Mouse (Mus musculus) embryo, embryonic 9.5 days (tissue): Measurements from ENCODE around the gene Nupl1.

Source experiments
- DNase-seq: peaks from one replicate; pipeline ENCODE4 v3.0.0-alpha.2; 2017; ENCODE audit errors: extremely low spot score

Nupl1 gene

DNA sequence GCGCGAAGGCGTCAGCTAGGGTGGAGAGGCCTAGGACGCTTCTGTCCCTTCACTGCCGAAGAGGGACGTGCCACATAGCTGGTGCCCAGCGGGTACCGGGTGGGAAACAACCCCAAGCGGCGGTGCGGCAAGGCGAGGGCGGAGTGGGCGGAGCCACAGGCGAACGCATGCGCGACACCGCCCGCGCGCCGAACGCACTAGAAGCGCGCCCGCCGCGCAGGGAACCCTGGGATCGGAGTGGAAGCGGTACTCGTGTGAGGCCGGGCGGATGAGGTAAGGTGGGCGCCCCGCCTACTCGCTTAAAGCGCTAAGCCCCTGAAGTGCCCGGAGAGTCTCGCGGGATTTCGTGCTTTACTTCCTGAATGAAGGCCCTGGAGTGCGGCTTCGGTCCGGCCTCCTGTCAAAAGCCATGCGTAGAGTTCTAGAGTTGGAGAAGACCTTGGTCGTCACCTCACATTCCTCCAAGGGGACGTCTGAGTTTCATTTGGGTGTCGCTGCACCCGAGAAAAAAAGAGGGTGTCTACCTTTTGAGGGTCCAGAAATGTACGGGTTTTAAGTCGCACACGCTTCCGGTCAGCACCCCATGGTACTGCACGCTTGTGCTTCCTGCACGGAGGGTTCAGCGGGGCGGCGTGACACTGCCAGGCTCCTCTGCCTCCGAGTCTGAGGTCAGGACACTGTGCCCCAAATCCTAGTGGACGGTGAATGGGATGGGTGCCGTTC, at the start of gene Nupl1, which contains the start of gene Gm49336:
Gene Nupl1 (minus strand): TSS at position 151 of the 723 bp plus-strand sequence.
Gene Gm49336 (minus strand): TSS at position 227 of the 723 bp plus-strand sequence.
- DNase-seq, result peak; percentile 94

DNA sequence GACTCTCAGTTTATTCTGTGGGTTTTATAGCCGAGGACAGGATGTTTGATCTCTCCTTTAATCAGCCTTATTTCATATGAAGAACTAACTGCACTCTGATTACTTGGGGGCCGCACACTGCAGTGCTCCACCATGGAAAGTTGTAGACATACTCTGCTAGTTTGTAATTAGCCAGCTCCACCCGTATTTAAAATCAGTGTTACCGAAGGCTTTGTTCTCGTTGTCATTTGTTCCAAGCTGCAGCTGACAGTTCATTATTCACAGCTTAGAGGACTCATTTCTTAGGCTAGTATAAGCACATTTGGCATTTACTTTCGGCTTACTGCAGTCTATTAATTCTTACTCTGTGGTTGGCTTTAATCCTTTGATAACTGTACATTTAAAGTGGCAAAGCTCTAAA, 49.8 kb upstream of the Nupl1 start:
- DNase-seq, result no peak

DNA sequence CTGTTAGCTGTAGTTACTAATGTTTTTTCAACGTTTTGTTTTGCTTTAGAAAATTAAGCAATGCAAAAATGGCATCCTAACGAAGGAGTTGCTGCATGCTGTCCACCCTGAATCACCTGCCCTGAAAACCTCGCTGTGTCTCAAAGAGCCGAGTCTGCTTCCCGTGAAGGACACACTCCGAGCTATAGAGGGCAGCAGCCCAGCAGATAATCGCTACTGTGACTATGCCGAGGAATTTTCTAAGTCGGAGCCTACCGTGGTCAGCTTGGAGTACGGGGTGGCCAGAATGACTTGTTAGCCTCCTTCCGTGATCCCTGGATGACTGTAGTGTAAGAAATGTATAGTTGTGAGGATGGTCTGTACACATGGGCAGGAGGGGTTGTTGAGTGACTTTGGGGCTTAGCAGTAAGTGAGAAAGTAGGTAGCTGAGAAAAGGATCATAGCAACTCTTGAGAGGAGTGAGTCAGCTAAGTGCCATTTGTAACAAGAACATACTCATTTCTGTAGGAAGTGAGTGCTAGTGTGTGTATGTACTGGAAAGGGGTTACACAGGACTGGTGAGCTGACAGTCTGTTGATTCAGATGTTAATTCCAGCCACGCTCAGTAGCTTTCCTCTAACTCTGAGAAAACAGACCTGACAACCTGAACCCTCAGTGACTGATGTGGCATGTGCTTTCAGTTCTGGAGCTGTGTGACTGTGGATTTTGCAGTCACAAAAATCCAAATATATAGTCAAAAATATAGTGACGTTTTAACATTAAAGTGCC, 49.2 kb upstream of the Nupl1 start:
- DNase-seq, result no peak

DNA sequence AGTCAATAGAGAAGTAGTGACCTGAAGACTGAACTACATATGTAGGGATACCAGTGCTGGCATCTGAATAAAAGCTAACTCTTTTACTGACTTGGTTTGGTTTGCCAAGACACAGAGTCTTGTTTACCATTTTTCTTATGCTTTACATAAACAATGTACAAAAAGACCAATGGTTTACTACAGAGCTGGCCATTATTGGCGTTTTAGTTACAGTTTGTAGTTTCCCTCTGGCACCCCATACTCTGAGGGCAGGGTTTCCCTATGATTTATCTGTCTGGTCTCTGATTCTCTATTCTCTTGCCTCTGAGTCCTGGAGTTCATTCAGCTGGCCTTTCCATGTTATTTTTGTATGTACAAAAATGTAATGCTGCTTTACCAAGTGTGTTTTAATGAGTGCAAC, 44.3 kb upstream of the Nupl1 start:
- no peak for DNase-seq

DNA sequence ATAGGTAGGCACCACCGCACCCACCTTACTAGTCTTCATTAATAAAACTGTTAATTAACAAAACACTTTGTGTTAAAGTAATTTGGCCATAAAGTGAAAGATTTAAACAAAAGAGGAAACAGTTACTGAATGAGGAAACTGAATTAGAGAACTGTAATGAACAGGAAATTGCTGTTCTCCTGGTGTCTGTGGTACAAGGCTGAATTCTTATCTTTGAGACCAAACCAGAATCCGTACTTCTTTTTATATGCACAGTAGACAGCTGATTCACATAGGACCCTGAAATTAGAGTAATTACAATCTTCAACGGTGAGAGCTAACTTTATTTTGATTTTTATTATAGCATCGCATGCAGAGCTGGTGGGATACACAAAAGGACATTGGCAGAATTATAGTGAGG, 39.1 kb upstream of the Nupl1 start:
- no peak for DNase-seq

DNA sequence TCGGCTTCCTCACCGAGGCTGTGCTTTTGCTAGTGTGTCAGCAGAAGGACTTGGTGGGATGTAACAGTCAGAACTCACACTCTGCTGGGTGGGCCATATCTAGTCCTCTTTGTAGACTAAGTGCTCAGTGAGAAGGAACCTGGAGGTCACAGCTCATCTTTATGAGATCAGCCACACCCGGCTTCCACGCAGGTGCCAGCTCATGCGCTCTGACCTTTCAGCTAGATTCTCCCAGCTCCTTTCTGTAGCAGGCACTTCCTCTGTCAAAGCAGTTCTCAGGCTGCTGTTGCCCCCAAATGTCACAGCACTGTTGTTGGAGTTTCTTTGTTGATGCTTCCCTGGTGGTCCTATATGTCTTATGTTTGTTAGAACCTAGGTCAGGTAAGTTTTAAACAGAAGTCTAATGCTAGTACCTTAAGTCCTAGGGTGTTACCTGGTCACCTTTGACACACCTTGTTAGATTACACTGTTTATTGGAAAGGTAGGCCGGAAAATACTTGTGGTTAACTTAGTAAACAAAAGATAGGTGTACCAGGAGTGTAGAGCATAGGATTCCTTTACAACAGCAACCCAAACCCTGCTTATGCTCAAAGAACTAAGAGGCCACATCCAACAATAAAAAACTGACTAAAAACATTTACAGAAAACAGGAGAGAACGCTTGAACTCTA, 35.1 kb upstream of the Nupl1 start:
- DNase-seq, result no peak

DNA sequence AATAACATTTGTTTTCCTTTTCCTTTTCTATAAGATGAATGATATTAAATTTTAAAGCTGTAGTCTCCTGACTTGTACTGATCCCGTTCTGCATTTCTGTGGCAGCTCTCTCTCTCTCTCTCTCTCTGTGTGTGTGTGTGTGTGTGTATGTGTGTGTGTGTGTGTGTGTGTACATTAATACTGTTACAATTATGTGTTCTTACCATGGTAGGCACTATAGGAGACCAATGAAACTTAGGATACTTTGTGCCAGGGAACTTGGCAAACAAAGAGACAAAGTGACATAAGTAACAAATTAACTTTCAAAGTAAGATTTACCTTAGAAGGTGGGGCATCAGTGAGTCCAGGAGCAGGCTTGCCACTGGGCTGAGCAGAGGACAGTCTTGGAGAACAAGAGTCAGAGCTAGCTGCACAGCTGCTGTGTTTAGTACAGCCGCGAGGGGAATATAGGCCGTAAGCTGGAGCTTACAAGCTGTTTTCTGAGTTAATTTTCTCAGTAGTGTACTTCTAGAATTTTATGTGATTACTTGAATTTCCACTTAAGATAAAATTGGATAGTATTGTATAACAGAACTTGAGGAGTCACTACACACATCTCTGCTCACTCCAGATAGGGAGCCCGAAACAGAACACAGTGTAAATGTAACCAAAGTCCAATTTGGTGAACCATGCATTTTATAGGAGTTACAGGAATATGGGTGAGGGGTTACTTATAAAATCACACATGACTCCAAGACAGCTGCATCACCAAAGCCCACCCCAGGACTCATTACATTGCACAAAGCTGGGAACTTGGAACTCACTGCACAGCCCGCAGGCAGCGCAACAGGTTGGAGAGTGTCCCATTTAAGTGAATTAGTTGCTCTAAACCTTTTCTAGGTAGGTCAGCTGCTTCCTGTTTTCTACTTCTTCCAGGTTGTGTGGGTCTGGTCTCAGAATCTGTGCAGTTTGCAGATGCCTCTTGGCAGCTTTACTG, 24.4 kb upstream of the Nupl1 start:
- no peak for DNase-seq

DNA sequence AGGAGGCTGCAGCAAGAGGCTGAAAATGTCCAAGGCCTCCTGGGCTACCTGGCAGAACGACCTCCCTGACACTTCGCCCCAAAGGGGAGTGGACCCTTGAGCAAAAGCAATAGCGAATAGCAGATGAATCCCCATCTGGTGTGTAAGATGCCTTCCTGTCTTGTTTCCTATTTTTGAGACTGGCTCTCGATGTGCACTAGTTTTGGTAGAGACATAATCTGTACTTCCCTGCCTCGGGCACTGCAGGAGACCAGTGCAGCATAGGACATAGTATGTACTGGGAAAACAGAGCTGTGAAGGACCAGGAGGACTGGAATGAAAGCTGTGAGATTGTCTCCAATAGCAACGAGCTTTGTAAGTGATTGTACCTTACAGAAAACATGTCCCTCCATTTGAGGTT, 22.1 kb upstream of the Nupl1 start:
- no peak for DNase-seq

DNA sequence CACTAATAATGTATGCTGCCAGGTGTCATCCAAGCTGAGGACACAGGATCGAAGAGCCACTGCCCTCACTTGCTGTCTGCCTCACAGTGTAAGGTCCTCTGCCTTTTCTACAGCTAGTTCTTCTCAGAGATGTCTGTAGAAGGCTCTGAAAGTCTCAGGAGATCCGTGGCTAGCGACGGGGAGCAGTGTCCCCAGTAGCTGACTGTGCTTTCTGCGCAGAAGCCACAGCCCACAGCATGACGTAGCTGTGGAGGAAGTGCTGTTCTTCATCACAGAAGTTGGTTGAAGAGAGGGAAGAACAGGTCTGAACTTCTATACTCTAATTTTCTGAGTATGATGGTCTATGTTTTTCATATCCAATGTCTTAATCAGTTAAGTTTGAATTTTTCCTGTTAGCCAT, 18.1 kb upstream of the Nupl1 start:
- DNase-seq, result no peak

DNA sequence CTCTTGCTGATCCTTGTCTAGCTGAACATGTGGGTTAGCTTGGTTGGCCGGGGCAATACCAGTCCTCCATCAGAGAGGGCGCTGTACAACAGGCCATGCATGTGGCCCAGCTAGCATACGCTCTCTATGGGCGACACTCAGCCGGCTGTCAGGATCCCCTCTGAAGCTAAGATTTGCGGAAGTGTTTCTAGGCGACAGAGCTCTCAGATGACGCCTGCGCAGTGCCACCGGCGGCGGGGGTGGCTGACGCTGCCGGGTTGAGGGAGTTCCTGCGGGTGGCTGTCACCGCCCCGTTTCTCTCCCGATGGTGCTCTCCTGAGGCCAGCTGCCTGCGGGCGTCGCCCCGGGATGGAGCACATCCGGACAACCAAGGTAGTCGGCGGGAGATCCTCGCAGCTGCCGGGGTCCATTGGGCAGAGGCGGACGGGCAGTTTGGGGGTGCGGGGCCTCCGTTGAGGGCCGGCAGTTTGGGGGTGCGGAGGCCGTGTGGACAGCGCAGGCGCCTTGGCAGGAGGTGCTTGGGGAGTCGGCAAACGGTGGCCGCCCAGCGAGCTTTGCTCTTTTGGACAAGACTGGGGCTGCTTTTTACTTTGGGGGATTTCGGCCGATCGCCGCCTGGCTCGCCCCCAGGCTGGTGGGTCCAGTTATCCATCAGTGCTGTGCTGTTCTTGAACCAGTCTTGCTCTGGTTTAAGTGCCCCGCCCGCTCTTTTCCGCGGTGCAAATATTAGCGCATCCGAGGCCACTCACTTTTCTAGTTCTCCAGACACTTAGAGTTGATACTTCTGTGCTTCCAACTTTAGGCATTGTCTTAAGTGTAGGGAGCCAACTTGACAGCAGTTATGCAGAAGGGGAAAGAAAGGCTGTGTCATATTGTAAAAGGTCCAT, 14.0 kb upstream of the Nupl1 start, which contains the start of gene Mtmr6:
Gene Mtmr6 (plus strand): TSS at position 239 of the 887 bp plus-strand sequence.
- peak; percentile 97 for DNase-seq

DNA sequence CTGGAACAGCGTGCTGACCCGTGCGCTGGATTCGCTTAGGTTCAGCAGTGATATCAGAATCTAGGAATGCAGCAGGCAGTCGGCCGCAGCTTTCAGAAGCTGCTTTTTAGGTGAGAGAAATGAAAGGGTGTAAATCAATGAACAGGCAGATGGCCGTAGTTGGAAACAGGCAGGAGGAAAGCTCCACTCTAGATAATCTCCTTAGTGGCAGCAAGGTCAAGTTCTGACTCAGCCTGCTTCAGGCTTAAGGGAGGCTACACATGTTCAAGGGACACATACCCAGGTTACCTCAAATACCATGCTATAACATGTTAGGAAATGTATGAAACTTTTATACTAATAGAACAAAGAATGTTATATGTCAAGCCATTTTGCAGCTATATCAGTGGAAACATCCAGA, 11.1 kb upstream of the Nupl1 start:
- no peak for DNase-seq

DNA sequence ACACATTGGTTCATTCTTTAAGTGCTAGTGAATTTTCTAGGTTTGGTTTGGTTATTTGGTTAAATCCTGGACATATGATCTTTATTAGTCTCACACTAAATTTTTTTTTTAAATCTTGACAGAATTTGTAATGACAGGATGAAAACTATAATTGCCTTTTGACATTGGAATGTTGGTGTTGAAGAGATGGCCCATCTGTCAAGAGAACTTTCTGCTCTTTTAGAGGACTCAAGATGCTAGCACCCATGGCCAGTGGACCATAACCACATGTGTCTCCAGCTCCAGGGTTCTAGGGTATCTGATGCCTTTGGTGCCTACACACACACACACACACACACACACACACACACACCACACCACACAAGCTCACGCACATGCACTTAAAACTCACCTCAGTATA, 6.6 kb upstream of the Nupl1 start:
- no peak for DNase-seq

DNA sequence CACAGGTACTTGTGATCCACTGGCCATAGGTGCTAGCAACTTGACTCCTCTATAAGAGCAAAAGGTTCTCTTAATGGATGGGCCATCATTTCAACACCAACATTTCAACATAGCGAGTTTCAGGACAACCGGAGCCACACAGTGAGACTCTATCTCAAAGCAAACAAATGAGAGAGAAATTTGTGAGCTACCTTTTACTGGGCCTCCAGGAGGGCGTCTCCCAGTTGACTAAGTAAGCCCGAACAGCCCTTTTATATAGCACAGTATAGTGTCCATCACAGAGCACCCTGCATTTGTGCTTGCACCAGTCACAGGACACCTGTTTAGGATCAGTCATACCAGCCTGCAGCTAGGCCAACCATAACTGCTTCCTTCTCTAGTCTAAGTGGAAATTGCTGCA, 5.9 kb upstream of the Nupl1 start:
- DNase-seq, result no peak

DNA sequence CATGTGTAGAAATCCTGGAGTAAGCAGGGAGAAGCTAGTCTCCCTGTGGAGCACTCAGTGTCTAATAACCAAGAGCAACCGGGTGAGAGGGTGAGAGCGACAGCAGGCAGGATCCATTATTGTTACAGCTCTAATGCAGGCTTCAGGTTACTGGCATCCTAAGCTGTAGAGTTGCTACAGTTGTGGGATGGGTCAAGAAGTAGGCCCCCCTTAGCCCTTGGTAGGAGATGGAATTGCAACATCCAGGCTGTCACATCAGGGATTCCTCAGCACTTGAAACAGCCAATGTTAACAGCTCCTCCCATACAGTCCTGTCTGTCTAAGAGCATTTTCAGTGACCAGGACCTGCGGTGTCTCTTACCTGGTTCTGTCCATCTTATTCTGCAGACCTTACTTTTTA, 5.1 kb upstream of the Nupl1 start:
- DNase-seq, result peak; percentile 18

DNA sequence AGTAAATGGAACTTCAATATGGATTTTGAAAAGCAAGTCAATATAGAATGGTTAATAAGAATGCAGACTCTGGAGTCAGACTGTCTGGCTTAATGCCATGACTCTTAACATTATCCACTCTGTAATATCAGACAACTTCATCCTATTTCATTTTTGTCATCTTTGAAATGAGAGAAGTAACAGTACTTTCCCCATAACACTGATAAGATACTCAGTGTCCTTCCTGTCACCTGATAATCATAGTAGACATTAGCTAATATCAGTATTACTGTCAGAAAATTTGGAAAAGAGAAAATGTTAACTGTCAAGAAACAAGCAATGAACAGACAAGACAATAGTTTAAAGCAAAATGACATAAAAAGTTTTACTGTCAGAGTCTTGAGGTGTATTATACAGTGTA, 3.5 kb upstream of the Nupl1 start:
- DNase-seq, result no peak

DNA sequence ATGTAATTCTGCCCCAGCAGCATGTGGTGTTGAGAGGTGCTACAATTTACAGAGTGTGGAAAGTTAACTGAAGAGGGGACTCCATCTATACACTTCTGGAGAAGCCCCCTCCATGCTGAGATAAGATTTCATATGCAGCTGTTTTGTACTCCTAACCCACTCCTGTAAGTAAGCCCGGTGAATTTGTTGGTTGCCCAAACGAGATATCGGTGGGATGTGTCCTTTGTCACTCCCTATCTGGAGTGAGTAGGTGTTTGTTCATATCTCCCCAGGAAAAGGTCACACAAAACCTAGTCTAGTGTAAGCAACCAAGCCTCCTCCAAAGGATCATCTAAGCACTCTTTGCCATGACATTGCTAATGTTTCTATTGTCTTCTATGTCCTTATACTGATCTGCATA, 2.2 kb upstream of the Nupl1 start:
- no peak for DNase-seq

DNA sequence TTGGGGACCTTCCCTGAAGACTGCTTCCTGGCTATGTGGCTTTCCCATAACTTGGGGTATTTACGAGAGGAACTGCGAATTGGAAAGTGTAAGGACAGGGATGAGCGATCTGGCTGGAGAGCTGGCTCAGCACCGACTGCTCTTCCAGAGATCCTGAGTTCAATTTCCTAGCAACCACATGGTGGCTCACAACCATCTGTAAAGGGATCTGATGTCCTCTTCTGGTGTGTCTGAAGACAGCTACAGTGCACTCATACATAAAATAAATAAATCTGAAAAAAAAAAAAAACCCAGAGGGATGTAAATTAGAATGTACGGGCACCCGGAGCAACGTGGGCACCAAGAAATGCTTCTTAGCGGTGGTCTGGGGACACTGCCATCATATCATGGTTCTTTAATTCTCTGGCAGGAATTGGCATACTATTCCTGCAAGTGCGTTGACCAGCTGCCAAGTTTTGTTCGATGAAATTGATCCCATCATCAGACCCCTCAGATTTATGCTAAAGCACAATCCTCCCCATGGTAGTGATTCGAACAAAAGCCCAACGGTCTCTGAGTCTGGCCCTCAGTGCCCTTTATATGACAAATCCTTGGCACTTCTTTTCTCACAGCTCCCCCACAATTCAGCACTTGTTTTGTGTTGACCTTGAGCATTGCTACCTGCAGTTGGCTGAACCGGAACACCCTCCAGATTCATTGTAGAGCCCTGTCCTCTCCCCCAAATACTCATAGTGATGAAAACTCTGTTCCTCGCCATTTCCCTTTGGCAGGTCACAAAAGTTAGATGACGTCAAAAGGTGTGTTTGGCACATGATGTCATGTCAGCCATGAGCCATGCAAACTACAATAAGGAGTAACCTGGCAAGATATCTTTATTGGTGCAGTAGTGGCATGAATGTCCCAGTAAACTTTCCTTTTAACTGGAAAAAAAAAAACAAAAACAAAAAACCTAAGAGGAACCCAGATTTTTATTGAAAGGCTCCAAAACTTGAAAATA, 1.1 kb upstream of the Nupl1 start:
- peak; percentile 7 for DNase-seq

DNA sequence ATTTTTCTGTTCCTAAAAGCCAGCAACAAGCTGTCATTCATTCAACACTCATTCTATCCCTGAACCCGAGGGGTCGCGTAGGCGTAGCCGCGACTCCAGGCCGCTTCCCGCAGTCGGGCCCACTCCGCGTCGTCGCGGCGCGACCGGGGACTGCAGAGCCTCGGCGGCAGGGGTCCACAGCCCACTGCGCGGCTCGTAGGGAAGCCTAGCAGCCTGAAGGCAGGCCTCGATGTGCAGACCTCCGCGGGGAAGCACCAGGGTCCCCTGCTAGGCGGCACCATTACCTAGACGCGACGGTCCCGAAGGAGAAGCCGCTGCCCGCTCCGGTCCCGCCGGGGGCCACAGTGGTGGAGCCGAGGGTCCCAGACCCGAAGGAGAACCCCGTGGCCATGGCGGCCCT, 352 bp downstream of the Nupl1 start:
- DNase-seq, result no peak

DNA sequence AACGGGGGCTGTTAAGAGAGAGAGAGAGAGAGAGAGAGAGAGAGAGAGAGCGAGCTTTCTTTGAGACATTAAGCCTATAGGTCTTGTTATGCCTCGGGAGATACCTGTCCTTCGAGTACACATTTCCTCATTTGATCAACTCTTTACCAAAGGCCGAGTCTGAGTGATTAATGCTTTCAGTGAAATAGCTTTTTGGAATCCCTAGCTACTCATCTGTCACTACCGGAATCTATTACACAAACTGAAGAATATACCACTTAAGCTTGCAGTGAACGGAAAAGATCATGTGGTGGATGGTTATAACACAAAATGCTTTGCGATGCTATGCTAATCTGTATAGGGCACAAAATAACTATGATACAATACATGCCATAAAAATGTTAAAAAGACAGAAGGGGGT, 865 bp downstream of the Nupl1 start:
- DNase-seq, result no peak
